Mouse (Mus musculus): Measurements from ENCODE around the gene Chn1. TPM values are rescaled to one million over a fixed set of nuclear protein-coding genes. Genes with fewer than 3 reads are reported as not detected.

The Chn1 gene
- polyA plus RNA-seq, 1 experiment = 20.0 TPM

- Histone ChIP-seq H3K27me3 (ENCODE audit: control insufficient read depth, insufficient read depth, insufficient read length) (no peaks in the 10 kb centered on the region), H3K79me2 (ENCODE audit: control insufficient read depth, insufficient read depth) (no peaks in the 10 kb centered on the region), H3K36me3 (ENCODE audit: control insufficient read depth, insufficient read depth) (no peaks in the 10 kb centered on the region), H3K79me3 (ENCODE audit: low read depth) (no peaks in the 10 kb centered on the region), H3ac (ENCODE audit: control insufficient read depth, insufficient read length, low read depth) (no peak overlapping the region), H3K4me3 (ENCODE audit: insufficient read depth, poor library complexity, severe bottlenecking) (no peak overlapping the region)
- no peak for TF ChIP-seq CEBPB (IDR thresholded peaks at IDR 0.05; ENCODE audit: low read depth)
- TF ChIP-seq MYOD1 (IDR thresholded peaks at IDR 0.05; ENCODE audit: control insufficient read depth, insufficient read length, low read depth) = no peak
- no peak for TF ChIP-seq USF1 (IDR thresholded peaks at IDR 0.05; ENCODE audit: low read depth)
- TF ChIP-seq MAX (IDR thresholded peaks at IDR 0.05) = no peak
- no peak for TF ChIP-seq FOSL1 (IDR thresholded peaks at IDR 0.05; ENCODE audit: insufficient read depth, low read length, poor library complexity, severe bottlenecking)
- no peak for TF ChIP-seq MYOG (IDR thresholded peaks at IDR 0.05; ENCODE audit: control insufficient read depth, extremely low read depth, insufficient read length)
- TF ChIP-seq CTCF (IDR thresholded peaks at IDR 0.05; ENCODE audit: control insufficient read depth, insufficient read depth, insufficient read length) = no peak
Observed at GRCm38 (mm10) chr2:73798136-73798535, 23.0 kb upstream of the Chn1 start.

- TF ChIP-seq MYOG (IDR thresholded peaks at IDR 0.05; ENCODE audit: control insufficient read depth, extremely low read depth, insufficient read length) (no peak), MAX (IDR thresholded peaks at IDR 0.05) (no peak), USF1 (IDR thresholded peaks at IDR 0.05; ENCODE audit: low read depth) (no peak), FOSL1 (IDR thresholded peaks at IDR 0.05; ENCODE audit: insufficient read depth, low read length, poor library complexity, severe bottlenecking) (no peak), CTCF (IDR thresholded peaks at IDR 0.05; ENCODE audit: control insufficient read depth, insufficient read depth, insufficient read length) (no peak), MYOD1 (IDR thresholded peaks at IDR 0.05; ENCODE audit: control insufficient read depth, insufficient read length, low read depth) (no peak), CEBPB (IDR thresholded peaks at IDR 0.05; ENCODE audit: low read depth) (no peak)
- H3K79me3 ChIP-seq (ENCODE audit: low read depth) = no peaks in the 10 kb centered on the region
- H3ac ChIP-seq (ENCODE audit: control insufficient read depth, insufficient read length, low read depth) = no peak overlapping the region
- no peaks in the 10 kb centered on the region for H3K36me3 ChIP-seq (ENCODE audit: control insufficient read depth, insufficient read depth)
- H3K4me3 ChIP-seq (ENCODE audit: insufficient read depth, poor library complexity, severe bottlenecking) = no peak overlapping the region
- no peaks in the 10 kb centered on the region for H3K79me2 ChIP-seq (ENCODE audit: control insufficient read depth, insufficient read depth)
- peaks cover 3% of the 10 kb centered on the region for H3K27me3 ChIP-seq (ENCODE audit: control insufficient read depth, insufficient read depth, insufficient read length)
Observed at GRCm38 (mm10) chr2:73791846-73792630, 16.9 kb upstream of the Chn1 start.

- H3K4me3 ChIP-seq (ENCODE audit: insufficient read depth, poor library complexity, severe bottlenecking) = no peak overlapping the region
- H3K79me2 ChIP-seq (ENCODE audit: control insufficient read depth, insufficient read depth) = no peaks in the 10 kb centered on the region
- no peaks in the 10 kb centered on the region for H3K36me3 ChIP-seq (ENCODE audit: control insufficient read depth, insufficient read depth)
- TF ChIP-seq USF1 (IDR thresholded peaks at IDR 0.05; ENCODE audit: low read depth) = no peak
- no peak for TF ChIP-seq MYOD1 (IDR thresholded peaks at IDR 0.05; ENCODE audit: control insufficient read depth, insufficient read length, low read depth)
- TF ChIP-seq FOSL1 (IDR thresholded peaks at IDR 0.05; ENCODE audit: insufficient read depth, low read length, poor library complexity, severe bottlenecking) = no peak
- TF ChIP-seq CTCF (IDR thresholded peaks at IDR 0.05; ENCODE audit: control insufficient read depth, insufficient read depth, insufficient read length) = no peak
- no peak for TF ChIP-seq CEBPB (IDR thresholded peaks at IDR 0.05; ENCODE audit: low read depth)
- no peak for TF ChIP-seq MYOG (IDR thresholded peaks at IDR 0.05; ENCODE audit: control insufficient read depth, extremely low read depth, insufficient read length)
- no peak for TF ChIP-seq MAX (IDR thresholded peaks at IDR 0.05)
- H3K79me3 ChIP-seq (ENCODE audit: low read depth) = no peaks in the 10 kb centered on the region
- peaks cover 3% of the 10 kb centered on the region for H3K27me3 ChIP-seq (ENCODE audit: control insufficient read depth, insufficient read depth, insufficient read length)
- no peak overlapping the region for H3ac ChIP-seq (ENCODE audit: control insufficient read depth, insufficient read length, low read depth)
Observed at GRCm38 (mm10) chr2:73790332-73790731, 15.2 kb upstream of the Chn1 start.

GRCm38 (mm10) chr2:73788395-73788794 lies 13.2 kb upstream of the Chn1 start:
- Histone ChIP-seq H3K79me2 (ENCODE audit: control insufficient read depth, insufficient read depth) (no peaks in the 10 kb centered on the region), H3K4me3 (ENCODE audit: insufficient read depth, poor library complexity, severe bottlenecking) (no peak overlapping the region), H3K79me3 (ENCODE audit: low read depth) (no peaks in the 10 kb centered on the region), H3ac (ENCODE audit: control insufficient read depth, insufficient read length, low read depth) (no peak overlapping the region), H3K27me3 (ENCODE audit: control insufficient read depth, insufficient read depth, insufficient read length) (peaks cover 3% of the 10 kb centered on the region), H3K36me3 (ENCODE audit: control insufficient read depth, insufficient read depth) (no peaks in the 10 kb centered on the region)
- TF ChIP-seq CTCF (IDR thresholded peaks at IDR 0.05; ENCODE audit: control insufficient read depth, insufficient read depth, insufficient read length) (no peak), MYOD1 (IDR thresholded peaks at IDR 0.05; ENCODE audit: control insufficient read depth, insufficient read length, low read depth) (no peak), MYOG (IDR thresholded peaks at IDR 0.05; ENCODE audit: control insufficient read depth, extremely low read depth, insufficient read length) (no peak), USF1 (IDR thresholded peaks at IDR 0.05; ENCODE audit: low read depth) (no peak)

- no peaks in the 10 kb centered on the region for H3K79me2 ChIP-seq (ENCODE audit: control insufficient read depth, insufficient read depth)
- no peak for TF ChIP-seq CEBPB (IDR thresholded peaks at IDR 0.05; ENCODE audit: low read depth)
- no peak overlapping the region for H3ac ChIP-seq (ENCODE audit: control insufficient read depth, insufficient read length, low read depth)
- H3K4me3 ChIP-seq (ENCODE audit: insufficient read depth, poor library complexity, severe bottlenecking) = no peak overlapping the region
- H3K27me3 ChIP-seq (ENCODE audit: control insufficient read depth, insufficient read depth, insufficient read length) = peaks cover 6% of the 10 kb centered on the region
- H3K79me3 ChIP-seq (ENCODE audit: low read depth) = no peaks in the 10 kb centered on the region
- no peaks in the 10 kb centered on the region for H3K36me3 ChIP-seq (ENCODE audit: control insufficient read depth, insufficient read depth)
Observed at GRCm38 (mm10) chr2:73782371-73782905, 7.3 kb upstream of the Chn1 start.
